Mouse (Mus musculus) neural tube, embryonic 15.5 days (tissue): ENCODE measurements around the gene Lrch1. TPM values are rescaled to one million over a fixed set of nuclear protein-coding genes. Genes with fewer than 3 reads are reported as not detected.

Source experiments
- ATAC-seq: fragments of 200-750 bp; cut with Nextera tagmentation; 2 replicates; pipeline ENCODE4 v1.8.0; 2017; ENCODE audit warnings: mild to moderate bottlenecking, moderate TSS enrichment, moderate library complexity; ENCODE audit not compliant: low FRiP score
- H3K27ac ChIP-seq: fragments of 300-500 bp; sonication (generic); replicated peaks from 2 replicates; pipeline ENCODE4 v1.5.1; 2015; ENCODE audit warnings: mild to moderate bottlenecking, inconsistent platforms
- H3K27me3 ChIP-seq: fragments of 300-500 bp; sonication (generic); replicated peaks from 2 replicates; pipeline ENCODE4 v1.6.1; 2015; ENCODE audit warnings: inconsistent platforms
- H3K36me3 ChIP-seq: fragments of 300-500 bp; sonication (generic); 2 replicates; pipeline ENCODE4 v1.6.1; 2015; ENCODE audit warnings: inconsistent platforms
- H3K4me1 ChIP-seq: fragments of 300-500 bp; sonication (generic); 2 replicates; pipeline ENCODE4 v1.6.1; 2015; ENCODE audit warnings: inconsistent platforms
- H3K4me2 ChIP-seq: fragments of 300-500 bp; sonication (generic); 2 replicates; pipeline ENCODE4 v1.6.1; 2015; ENCODE audit warnings: inconsistent platforms, mild to moderate bottlenecking, moderate library complexity
- H3K4me3 ChIP-seq: fragments of 300-500 bp; sonication (generic); replicated peaks from 2 replicates; pipeline ENCODE4 v1.5.1; 2015; ENCODE audit warnings: mild to moderate bottlenecking, inconsistent platforms
- H3K9ac ChIP-seq: fragments of 300-500 bp; sonication (generic); replicated peaks from 2 replicates; pipeline ENCODE4 v1.6.1; 2015; ENCODE audit warnings: mild to moderate bottlenecking, inconsistent platforms
- H3K9me3 ChIP-seq: fragments of 300-500 bp; sonication (generic); replicated peaks from 2 replicates; pipeline ENCODE4 v1.6.1; 2016; ENCODE audit warnings: inconsistent platforms
- WGBS: fragments of 180-500 bp; shearing (Covaris S2); methylation state at CpG from one replicate; pipeline ENCODE4 v1.1.7; 2015; ENCODE audit warnings: mixed read lengths; 5-methylcytosine and 5-hydroxymethylcytosine counted together
- polyA plus RNA-seq: library from polyadenylated mRNA; unstranded; fragments of >200 nt; fragmentation: Nextera tagmentation; extraction: Ambion mirVana; gene quantifications from 2 replicates; pipeline ENCODE4 v1.2.1, GENCODE M21; 2015

Lrch1 gene
- polyA plus RNA-seq, 1 experiment from 2014 or later, result 20.6 TPM

GRCm38 (mm10) chr14:74723541-74723940 lies 224.1 kb downstream of the Lrch1 start:
- Histone ChIP-seq H3K4me1 (no peaks in the 10 kb centered on the region), H3K36me3 (no peaks in the 10 kb centered on the region), H3K9me3 (no peaks in the 10 kb centered on the region), H3K4me2 (no peak overlapping the region), H3K27ac (no peak overlapping the region), H3K4me3 (no peak overlapping the region), H3K9ac (no peak overlapping the region), H3K27me3 (no peaks in the 10 kb centered on the region)
- ATAC-seq, result no peak
- WGBS, result 80% methylated on average over 3 of the region's 3 CpGs

- no peaks in the 10 kb centered on the region for H3K9me3 ChIP-seq
- H3K27ac ChIP-seq, result no peak overlapping the region
- no peaks in the 10 kb centered on the region for H3K4me1 ChIP-seq
- H3K4me3 ChIP-seq, result no peak overlapping the region
- H3K27me3 ChIP-seq, result no peaks in the 10 kb centered on the region
- no peak for ATAC-seq
- no peaks in the 10 kb centered on the region for H3K36me3 ChIP-seq
- 20% methylated on average over 3 of the region's 3 CpGs for WGBS
- no peak overlapping the region for H3K9ac ChIP-seq
- H3K4me2 ChIP-seq, result no peak overlapping the region
These were observed 238.6 kb downstream of the Lrch1 start for GRCm38 (mm10) chr14:74709054-74709453.

Other genes starting within 250 kb of the Lrch1 start
- 225 and 226 TPM in 2 replicates for gene Esd, start 215.6 kb downstream of the Lrch1 start, polyA plus RNA-seq
- 0.10 and 0.69 TPM in 2 replicates for gene Rubcnl, start 68.2 kb upstream of the Lrch1 start, polyA plus RNA-seq
- not detected in 2 replicates for gene Lrrc63, start 183.0 kb upstream of the Lrch1 start, polyA plus RNA-seq
- gene Lcp1, start 183.2 kb upstream of the Lrch1 start, polyA plus RNA-seq, result 12.4 and 38.7 TPM in 2 replicates